Mouse (Mus musculus) inflammation-experienced regulatory T-cells, adult 6 months (primary cell): ENCODE data around the gene Ifi203. TPM values are rescaled to one million over a fixed set of nuclear protein-coding genes. Genes with fewer than 3 reads are reported as not detected.
A peak's percentile ranks its signal among the peaks of the same experiment; 100 is the strongest.
"Not testable (repeated sequence)": the region's sequence is repeated elsewhere in the genome, so short reads cannot be mapped to it uniquely, and the experiment has no call there.

Experiments
- ATAC-seq: one replicate; pipeline ENCODE4 v1.8.0; 2017
- polyA plus RNA-seq, 3 experiments: library from polyadenylated mRNA; unstranded; fragments of 100-300 nt; shearing (Covaris generic); gene quantifications; one replicate each; pipeline ENCODE4 v1.2.1; 2017

The Ifi203 gene
- 100 to 1,000 TPM; 241 to 353 (median 324) TPM for polyA plus RNA-seq

DNA sequence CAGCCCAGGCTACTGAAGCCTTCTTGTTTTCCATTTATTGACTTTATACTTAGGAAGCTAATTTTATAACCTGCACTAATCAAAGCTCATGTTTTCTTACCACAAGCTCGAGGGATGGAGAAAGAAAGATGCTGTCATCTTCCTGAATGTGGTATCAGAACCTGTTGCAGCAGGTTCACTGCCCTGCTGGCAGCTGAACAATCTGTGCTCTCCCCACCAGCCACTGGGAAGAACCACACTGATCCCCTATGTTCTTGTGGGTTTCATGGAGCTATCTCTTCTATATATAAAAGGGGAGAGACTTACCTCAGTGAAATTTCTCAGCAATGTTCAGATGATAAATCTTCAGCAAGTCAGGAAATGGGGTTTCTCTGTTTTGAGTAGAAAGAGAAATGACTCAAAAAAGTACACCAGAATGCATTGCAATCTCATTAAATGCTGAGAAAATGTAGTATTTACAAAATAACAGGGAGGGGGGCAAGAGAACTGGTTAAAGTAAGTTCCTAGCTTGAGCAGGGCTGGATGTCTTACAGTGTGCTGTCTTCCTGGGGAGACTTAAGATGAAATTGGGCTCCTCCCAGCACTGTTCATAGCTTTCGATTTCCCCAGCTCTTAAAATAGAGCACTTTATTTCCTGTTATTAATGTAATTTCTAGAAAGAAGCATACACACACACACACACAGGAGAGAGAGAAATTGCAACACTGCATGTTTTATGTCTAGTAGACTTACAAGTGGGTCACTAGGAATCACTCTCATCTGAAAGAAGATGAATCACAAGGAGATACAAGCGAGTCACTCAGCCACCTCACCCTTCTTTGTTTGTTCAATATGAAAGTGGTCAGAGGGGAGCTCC, at the start of gene Ifi203, which contains the start of gene Mndal:
Ifi203 (minus strand) TSS at position 749 of the 856 bp plus-strand sequence.
Mndal (minus strand) TSS at position 568 of the 856 bp plus-strand sequence.
- peak; percentile 83 for ATAC-seq

DNA sequence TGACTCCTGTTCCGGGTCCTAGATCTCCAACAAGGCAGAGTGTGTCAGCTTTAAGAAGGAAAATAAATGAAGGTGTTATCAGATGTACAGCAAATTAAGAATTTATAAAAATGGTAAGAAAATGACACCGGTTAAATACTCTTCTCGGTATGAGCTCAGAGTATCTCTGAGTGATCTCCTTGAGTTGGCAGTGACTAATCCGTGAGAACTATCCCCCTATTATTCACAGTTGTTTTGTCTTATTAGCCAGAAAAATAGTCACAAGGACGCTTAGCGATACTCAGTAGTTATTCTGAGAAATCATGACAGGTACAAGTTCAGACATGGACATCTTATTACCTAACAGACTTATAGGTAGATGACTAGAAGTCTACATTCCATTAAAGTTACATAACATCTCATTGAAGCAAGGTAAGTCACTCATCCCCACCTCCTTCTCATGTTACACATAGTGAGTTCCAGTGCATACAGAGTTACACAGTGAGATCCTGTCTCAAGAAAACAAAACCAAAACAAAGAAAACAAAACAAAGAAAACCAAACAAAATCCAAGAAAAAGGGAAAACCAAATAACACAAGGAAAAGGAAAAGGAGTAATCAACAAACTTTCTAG, 40.3 kb upstream of the Ifi203 start, which contains the start of gene Ifi202b:
Ifi202b (minus strand) TSS at position 51 of the 612 bp plus-strand sequence.
- not testable (repeated sequence) for ATAC-seq

DNA sequence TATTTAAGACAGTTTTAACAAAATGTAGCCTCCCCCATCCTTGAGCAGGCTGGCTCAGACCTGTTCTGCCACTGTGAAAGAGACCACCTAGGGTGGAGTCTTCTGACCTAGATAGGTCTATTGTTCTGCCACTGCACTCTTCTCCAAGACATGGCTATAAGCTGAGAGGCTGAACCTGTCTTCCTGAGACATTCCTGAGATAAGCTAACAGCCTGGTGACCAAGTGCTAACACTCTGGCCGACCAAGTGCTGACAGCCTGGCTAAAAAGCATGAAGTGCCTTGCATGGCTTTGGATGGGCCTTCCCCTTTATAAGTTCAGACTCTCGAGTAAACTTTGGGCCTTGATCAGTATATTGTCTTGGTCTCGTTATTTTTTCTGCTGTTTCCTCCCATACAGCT, 38.6 kb upstream of the Ifi203 start:
- ATAC-seq: not testable (repeated sequence)

DNA sequence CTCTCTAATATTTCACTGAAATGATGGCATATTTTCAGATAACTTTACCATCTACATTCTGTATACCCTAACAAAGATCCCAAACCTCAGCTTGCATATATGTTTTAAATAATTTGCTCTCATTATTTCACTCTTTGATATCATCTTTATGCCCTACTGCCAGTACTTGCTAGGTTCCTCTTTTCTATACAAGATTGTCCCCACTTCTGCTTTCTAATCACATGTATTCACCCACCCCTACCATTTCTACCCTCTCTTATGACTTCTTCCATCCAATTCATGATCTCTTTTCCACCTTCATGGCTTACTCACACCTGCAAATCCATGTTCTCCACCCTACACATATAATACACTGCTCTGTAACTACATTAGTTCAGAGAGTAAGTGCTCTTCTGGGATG, 35.1 kb upstream of the Ifi203 start:
- no peak for ATAC-seq

DNA sequence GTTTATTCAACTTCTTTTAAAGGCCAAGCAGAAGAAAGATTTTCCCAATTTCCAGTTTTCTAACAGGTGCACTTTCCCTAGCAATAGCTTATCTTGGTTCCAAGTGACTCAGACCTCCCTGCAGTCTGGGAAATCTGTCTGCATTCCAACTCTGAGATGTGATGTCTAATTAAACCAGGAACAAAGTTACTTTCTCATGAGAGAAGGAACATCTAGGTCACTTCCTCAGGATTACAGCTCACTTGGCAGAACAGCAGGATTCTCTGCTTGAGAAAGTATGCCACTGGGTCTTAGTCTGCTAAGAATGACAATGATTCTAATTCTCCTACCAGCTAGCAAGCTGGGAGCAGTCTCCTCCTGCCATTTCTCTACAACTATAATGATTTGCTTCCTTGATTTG, 30.6 kb upstream of the Ifi203 start:
- ATAC-seq: no peak

DNA sequence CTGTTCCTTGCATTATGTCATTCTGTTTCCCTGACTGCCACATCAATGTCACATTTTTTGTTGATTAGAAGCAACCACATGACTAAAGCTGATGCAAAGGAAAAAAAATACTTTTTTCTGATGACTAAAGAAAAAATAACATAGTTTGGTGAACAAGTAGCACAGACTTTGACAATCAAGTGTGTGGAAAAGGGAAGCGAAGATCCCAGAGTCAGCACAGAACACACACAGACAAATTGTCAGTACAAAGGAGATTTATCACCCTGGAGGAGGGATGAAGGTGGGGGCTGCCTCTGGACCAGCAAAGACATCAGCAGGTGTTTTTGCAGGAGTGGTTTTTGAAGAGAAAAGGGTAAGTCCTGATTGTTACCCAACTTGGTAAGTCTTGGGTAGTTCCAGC, 19.0 kb upstream of the Ifi203 start:
- ATAC-seq: not testable (repeated sequence)

DNA sequence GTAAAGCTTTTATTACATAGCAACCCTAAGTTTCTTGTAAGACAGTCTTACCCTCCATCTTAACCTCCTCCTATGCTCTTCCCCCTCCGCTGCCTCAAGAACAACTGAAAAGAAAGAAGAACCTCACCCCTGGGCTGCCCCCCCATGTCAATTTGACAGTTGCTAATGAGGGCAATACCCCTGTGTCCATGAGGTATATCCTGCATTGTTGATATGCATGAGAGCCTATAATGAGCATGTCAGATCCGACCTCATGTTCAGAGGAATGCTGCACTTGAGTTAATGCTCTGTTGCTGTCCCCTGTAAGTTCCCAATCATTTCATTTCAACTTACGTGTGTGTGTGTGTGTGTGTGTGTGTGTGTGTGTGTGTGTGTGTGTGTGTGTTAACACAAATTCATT, 17.5 kb upstream of the Ifi203 start:
- not testable (repeated sequence) for ATAC-seq

DNA sequence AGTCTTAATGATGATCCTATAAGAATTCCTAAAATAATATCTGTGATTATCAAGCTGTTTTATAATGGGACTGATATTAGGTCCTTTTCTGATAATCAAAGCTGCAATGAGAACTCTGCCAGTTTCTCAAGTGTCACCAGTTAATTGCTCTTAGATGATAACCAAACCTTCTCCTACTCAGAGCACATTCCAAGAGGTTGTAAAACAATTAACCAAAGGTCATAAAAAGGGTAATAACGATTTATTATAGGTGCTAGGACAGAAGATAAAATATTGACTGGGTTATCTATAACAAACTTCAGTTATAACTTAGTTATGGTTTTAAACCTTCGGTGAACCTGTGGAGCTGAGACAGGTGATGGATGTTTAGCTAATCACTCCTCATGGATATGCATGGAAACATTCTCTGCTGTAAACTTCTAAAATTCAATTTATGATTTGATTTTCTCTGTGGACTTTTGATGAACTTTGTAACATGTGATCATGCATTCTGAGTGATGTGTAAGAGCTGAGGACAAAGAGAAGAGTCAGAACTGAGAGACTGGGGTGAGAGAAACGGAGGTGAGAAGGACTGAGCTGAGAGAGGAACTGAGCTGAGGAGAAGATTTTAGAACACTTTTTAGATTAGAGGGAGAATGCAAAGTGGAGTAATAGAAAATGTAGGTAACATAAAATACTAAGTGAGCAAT, 13.5 kb upstream of the Ifi203 start:
- ATAC-seq: not testable (repeated sequence)

DNA sequence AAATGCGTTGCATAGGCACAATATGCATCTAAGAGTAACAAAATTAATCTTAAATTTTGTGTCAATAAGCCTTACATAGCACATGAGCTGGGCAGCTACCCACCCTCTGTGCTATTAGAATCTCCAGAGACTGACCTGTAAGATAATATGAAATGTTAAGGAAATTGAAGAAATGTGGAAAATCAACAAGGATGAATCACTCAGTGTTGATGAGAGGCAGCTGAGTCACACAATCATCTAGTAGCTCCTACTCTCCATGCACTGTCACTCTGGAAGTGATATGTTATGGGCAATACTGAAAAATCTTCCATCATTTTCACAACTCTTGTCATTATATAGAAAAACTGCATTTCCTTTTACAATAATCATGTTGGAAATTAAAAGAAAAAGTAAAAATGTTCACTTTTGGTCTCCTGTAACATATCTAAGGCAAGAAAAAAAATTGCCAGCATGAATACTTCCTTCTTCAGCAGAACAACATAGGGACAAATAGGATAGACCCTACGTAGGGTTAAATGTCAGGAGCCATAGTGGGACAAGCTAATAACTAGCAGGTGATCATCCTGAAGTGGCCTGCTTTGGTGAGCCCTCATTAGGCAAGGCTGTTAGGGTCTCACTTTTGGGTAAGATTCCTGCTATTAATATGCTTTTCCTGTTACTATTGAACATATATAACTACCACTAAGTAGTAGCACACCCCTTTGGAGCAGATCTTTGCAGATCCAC, 12.8 kb upstream of the Ifi203 start:
- ATAC-seq: no peak

DNA sequence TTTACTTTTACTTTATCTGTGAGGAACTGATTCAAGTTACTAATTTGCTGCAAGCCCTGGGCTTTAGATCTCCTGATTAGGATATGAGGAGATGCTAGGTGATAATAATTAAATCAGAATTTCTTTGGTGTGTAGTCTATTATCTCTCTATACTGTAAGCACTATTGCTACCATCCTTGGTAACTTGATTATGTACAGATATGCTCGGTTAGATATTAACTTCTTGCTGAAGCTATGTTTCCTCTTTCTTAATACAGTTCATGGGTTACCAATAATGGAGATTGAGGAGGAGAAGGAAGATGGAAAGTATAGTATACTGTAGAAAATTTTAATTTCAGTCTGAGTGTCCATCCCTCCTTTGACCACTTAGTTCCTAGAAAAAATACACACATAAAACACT, 11.1 kb upstream of the Ifi203 start:
- ATAC-seq: no peak

DNA sequence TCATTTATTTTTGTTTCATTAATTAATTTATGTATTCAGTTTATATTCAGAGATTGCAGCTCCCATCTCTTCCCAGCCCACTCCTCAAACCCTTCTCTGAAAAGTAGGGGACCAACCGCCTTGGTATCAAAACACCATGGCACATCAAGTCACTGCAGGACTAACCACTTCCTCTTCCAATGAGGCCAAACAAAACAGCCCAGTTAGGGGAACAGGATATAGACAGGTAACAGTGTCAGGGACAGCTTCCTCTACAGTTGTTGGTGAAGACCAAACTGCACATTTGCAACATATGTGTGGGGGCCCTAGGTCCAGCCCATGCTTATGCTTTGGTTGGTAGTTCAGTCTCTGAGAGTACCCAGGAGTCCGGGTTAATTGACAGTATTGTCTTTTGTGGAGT, 6.6 kb upstream of the Ifi203 start:
- peak; percentile 94 for ATAC-seq

DNA sequence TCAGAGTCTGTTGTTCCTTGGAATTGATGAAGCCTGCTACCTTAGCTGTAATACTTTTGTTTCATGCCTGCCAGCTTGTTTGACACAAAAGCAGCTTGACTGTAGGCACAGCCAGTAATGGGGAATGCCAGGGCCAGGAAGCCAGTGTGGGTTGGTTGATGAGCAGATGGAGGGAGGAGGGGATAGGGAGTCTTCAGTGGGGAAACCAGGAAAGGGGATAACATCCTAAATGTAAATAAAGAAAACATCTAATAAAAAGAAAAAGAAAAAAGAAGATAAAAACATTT, 251 bp upstream of the Ifi203 start:
- not testable (repeated sequence) for ATAC-seq

DNA sequence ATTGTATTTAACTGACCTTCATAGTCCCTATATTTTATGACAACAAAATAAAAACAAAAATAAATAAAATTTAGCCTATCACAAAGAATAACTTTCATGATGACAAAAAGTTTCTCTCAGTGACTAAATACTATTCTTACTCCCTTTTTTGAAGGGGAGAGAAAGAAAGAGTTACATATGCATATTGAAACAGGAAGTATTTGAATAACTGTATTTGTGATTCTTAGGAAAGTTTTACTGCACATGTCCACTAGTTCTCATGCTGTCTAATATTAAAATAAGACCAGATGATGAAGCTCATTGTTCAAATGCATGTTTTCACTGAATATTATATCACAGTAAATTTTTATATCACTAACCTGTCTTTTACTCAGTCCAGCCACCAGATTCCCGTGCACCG, 950 bp downstream of the Ifi203 start:
- peak; percentile 7 for ATAC-seq

DNA sequence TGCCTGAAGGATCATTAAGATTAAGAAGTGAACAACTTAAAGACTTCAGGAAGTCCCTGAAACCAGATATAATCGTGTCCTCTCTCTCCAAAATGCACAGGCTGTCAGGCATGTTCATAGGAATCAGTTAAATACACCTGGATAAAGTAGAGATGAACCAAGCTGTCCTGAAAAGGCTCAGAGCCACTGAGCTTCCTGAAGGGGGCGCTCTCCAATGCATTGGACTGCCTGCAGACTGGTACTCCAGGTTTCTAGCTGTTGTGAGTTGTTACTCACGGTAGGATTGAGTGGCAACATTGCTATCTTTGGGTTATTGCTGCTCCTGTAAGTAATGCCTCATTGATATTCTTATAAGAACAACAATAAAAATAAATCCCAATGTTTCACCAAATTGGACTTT, 23.2 kb downstream of the Ifi203 start:
- ATAC-seq: peak; percentile 51

DNA sequence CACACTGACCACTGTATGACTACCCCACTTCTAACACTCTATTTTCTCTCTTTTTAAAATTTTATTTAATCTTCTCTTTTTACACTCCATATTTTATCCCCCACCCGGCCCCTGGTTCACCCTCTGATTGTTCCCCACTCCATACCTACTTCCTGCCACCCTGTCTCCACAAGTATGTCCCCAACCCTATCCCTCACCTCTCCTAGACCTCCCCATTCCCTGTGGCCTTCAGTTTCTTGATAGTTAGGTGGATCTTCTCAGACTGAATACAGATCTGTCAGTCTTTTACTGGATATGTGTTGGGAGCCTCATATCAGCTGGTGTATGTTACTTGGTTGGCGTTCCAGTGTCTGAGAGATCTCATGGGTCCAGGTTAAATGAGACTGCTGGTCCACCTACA, 27.9 kb downstream of the Ifi203 start:
- no peak for ATAC-seq

DNA sequence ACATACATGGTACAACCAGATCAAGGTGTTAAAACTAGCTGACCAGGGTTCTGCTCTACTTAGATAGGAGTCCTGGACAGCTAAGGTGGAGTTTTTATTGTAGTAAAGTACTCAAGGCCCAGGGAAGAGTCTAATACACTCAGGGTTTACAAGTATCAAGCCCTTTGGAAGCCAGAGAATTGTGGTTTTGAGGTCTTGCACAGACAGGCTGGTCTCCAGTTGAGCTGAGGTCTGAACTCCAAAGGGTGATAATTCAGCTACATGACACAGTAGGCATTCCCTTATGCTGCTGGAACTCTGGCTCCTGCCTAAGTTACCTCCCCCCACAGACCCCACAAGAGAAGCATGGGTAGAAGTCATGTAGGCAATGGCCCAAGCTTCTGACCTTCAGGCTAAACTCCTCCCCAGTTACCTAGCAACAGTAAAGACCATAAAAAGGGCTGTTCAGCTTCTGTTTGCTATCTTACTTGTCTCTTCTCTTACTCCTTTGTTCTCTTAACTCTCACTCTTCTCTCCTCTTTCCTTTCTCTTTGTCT, 29.1 kb downstream of the Ifi203 start:
- ATAC-seq: not testable (repeated sequence)

DNA sequence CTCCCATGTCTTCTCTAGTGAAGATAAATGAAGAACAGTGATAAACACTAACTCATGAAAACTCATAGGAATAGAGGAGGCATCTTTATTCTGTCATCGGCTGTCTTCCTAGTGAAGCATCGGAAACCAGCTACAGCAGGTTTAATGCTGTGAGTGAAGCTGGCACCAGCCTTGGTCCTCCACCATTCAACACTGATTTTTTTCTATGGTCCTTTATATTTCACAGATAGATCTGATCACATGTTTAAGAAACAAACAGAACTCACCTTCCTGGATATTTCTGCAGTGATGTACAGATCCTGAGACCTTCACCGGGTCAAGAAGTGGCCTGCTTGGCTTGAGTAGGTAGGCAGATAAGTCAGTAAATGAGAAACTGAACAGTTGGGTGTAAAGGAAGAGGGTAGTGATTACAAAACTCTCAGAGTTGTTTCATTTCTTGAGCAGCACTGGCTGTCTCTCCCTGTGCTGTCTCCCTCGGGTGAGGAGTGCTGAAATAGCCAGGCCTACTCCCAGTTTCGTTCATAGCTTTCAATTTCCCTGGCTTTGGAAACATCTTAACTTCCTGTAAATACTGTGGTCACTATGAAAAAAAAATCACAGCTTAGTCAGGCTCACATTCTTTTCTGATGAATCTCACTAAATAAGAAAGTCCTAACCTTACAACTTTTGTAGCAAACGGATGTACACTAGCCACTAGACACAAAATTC, 29.8 kb downstream of the Ifi203 start, which contains the start of gene Ifi211:
Ifi211 (minus strand) TSS at position 499 of the 708 bp plus-strand sequence.
- peak; percentile 34 for ATAC-seq

DNA sequence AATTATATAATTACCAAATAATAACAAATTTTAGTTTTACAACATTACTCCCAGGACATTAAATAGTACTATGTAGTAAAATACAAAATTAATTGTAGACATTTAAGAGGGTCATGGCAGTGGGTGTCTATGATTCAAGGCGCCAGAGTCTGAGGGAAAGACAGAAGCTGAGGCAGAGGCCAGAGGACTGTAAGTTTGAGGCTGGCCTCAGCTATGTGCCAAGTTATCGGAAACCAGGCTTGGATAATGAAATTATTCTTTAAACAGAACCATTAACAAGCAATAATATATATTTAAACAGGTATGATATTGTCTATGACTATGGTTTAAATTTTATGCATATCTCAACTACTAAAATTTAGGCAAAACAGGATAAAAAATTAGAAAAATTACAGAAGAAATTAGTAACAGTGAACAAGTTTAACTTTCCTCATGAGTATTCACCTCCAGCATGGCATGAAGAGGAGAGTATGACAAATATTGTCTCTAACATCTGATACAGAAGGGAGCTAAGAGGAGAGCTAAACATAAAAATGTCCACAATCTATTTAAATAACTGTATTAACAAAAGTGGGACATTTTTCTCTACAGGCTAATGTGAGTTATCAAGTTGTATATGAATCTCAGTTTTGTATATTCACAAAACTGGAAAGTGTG, 30.5 kb downstream of the Ifi203 start:
- ATAC-seq: no peak

DNA sequence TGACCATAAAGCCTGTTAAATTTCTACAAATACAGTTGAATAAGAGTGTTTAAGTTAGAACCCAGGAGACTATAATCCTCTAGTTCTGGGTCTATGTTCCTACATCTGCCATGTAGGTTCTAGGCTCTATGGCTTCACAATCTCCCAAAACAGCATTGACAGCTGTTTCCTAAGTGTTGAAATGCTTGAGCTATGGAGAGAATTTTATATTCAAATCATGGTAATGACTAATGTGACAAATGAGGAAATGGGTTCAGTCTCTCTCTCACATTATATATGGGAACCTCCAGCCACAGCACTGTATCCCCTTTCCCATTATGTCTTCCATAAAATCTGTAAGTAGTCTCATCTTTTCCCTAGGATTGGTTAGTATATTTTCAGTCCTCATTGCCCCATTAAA, 34.1 kb downstream of the Ifi203 start:
- not testable (repeated sequence) for ATAC-seq

DNA sequence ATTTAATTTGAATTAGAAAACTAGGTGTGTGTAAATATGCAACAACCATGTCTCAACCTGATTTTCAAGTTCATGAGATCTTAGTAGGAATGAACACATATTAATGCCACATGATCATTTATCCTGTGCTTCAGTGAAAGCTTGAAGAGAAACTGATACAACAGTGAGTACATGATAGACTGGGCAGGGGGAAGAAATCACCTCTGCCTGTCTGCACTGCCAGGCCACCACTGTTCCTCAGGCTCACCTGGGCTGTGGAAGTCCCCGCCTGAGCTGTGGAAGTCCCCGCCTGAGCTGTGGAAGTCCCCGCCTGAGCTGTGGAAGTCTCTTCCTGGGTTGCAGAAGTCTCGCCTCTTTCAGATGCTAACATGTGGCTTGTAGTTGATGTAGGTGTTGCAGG, 36.6 kb downstream of the Ifi203 start:
- peak; percentile 85 for ATAC-seq

DNA sequence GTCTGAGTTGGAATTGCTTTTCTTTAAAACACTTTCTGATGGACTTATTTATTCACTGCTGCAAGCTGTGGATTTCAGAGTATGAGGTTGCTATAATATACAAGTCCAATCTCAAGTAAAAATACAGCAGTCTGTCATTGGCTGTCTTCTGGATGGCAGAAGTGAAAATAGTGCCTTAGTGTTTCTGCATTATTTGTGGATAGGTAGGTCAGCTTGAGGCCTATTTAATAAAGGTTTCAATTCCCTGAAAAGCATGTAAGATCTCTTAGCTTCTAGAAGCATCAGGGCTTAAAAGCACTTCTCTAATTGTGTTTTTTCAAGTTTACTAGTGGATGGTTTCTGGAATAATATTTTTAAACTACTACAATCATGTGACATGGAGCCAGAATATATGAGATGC, 52.7 kb downstream of the Ifi203 start:
- ATAC-seq: not testable (repeated sequence)
